Mouse (Mus musculus): ENCODE data around the gene Kdr. TPM values are rescaled to one million over a fixed set of nuclear protein-coding genes. Genes with fewer than 3 reads are reported as not detected.

Kdr gene
- polyA plus RNA-seq, 1 experiment from 2014 or later: 69.4 TPM

GRCm38 (mm10) chr5:75969887-75970286, 8.4 kb downstream of the Kdr start:
- ATAC-seq (ENCODE audit: low read depth): no peak
- WGBS: 33% methylated on average over 3 of the region's 3 CpGs
- Histone ChIP-seq H3K4me2 (ENCODE audit: low read depth, low read length) (no peak overlapping the region), H3K27me3 (ENCODE audit: control insufficient read depth, insufficient read depth, low read depth, low read length) (no peaks in the 10 kb centered on the region), H3K9ac (ENCODE audit: low read length) (no peak overlapping the region), H3K27ac (ENCODE audit: low read length) (no peak overlapping the region), H3K36me3 (ENCODE audit: control insufficient read depth, insufficient read depth, low read length) (0 out of 2 replicates have a peak, but pooled peaks cover 3% of the 10 kb centered on the region), H3K4me1 (replicated peaks; ENCODE audit: control insufficient read depth, insufficient read depth, low read length) (no peaks in the 10 kb centered on the region), H3K4me3 (ENCODE audit: low read length) (no peak overlapping the region), H3K9me3 (ENCODE audit: control insufficient read depth, low read length) (no peaks in the 10 kb centered on the region)

DNA sequence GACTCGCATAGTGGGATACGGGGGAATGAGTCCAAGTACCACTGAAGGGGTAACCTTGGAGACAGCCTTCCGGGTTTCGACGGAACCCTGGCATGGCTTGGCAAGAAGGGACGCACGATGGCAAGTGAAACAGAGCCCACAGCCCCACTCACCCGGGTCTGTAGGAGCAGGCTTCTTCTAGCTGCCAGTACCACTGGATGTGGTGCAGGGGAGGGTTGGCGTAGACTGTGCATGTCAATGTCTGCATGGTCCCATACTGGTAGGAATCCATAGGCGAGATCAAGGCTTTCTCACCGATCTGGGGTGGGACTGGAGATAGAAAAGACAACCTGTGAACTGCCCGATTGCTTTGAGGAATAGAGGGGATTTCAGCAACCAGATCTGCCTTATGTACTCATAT, 15.7 kb downstream of the Kdr start:
- no peak overlapping the region for H3K4me3 ChIP-seq (ENCODE audit: low read length)
- no peak overlapping the region for H3K9ac ChIP-seq (ENCODE audit: low read length)
- H3K9me3 ChIP-seq (ENCODE audit: control insufficient read depth, low read length): no peaks in the 10 kb centered on the region
- ATAC-seq (ENCODE audit: low read depth): no peak
- H3K4me2 ChIP-seq (ENCODE audit: low read depth, low read length): no peak overlapping the region
- 82% methylated on average over 12 of the region's 12 CpGs for WGBS
- H3K4me1 ChIP-seq (replicated peaks; ENCODE audit: control insufficient read depth, insufficient read depth, low read length): no peaks in the 10 kb centered on the region
- 0 out of 2 replicates have a peak, but pooled peaks cover 3% of the 10 kb centered on the region for H3K36me3 ChIP-seq (ENCODE audit: control insufficient read depth, insufficient read depth, low read length)
- H3K27ac ChIP-seq (ENCODE audit: low read length): no peak overlapping the region
- no peaks in the 10 kb centered on the region for H3K27me3 ChIP-seq (ENCODE audit: control insufficient read depth, insufficient read depth, low read depth, low read length)

DNA sequence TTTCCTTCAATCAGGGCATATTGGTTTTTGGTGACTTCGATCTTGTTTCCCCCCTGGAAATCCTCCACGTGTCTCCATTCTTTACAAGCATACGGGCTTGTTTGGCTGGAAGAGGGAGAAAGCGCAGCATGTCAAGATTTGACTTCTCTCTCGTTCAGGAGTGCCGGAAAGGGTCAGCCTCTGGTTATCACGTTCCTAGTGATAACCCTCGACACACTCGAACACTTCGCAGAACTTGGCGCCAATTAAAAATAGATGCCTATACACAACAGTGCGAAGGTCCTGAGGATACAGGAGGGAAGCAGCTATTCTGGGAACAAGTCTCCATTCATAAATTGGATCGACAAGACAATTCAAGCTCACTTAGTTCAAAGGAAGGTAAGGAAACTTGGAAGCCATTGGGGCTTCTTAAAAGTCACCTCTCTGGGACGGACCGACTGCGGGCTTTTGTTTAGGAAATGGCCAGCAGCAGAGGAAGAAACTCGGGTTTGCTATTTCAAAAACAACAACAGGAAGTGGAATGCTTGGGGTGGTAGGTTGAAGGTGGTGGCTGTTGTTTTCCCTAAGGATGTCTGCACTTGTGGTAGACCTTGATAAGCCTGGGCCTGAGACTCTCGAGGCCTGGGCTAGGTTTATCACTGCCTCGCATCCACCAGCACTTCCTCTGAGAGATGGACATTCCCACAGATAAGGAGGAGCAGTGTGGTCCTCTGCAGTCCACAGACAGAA, 16.4 kb downstream of the Kdr start:
- H3K27ac ChIP-seq (ENCODE audit: low read length): no peak overlapping the region
- no peak overlapping the region for H3K4me2 ChIP-seq (ENCODE audit: low read depth, low read length)
- H3K27me3 ChIP-seq (ENCODE audit: control insufficient read depth, insufficient read depth, low read depth, low read length): no peaks in the 10 kb centered on the region
- ATAC-seq (ENCODE audit: low read depth): no peak; the same call in 1 of the 2 replicates
- no peak overlapping the region for H3K9ac ChIP-seq (ENCODE audit: low read length)
- no peaks in the 10 kb centered on the region for H3K9me3 ChIP-seq (ENCODE audit: control insufficient read depth, low read length)
- no peaks in the 10 kb centered on the region for H3K4me1 ChIP-seq (replicated peaks; ENCODE audit: control insufficient read depth, insufficient read depth, low read length)
- no peak overlapping the region for H3K4me3 ChIP-seq (ENCODE audit: low read length)
- 0 out of 2 replicates have a peak, but pooled peaks cover 2% of the 10 kb centered on the region for H3K36me3 ChIP-seq (ENCODE audit: control insufficient read depth, insufficient read depth, low read length)
- WGBS: 57% methylated on average over 19 of the region's 19 CpGs

GRCm38 (mm10) chr5:75959809-75960208, 18.4 kb downstream of the Kdr start:
- 65% methylated on average over 3 of the region's 3 CpGs for WGBS
- no peak overlapping the region for H3K27ac ChIP-seq (ENCODE audit: low read length)
- no peak overlapping the region for H3K4me3 ChIP-seq (ENCODE audit: low read length)
- H3K4me1 ChIP-seq (replicated peaks; ENCODE audit: control insufficient read depth, insufficient read depth, low read length): no peaks in the 10 kb centered on the region
- no peaks in the 10 kb centered on the region for H3K36me3 ChIP-seq (ENCODE audit: control insufficient read depth, insufficient read depth, low read length)
- no peak overlapping the region for H3K4me2 ChIP-seq (ENCODE audit: low read depth, low read length)
- no peaks in the 10 kb centered on the region for H3K9me3 ChIP-seq (ENCODE audit: control insufficient read depth, low read length)
- no peak for ATAC-seq (ENCODE audit: low read depth)
- no peaks in the 10 kb centered on the region for H3K27me3 ChIP-seq (ENCODE audit: control insufficient read depth, insufficient read depth, low read depth, low read length)
- no peak overlapping the region for H3K9ac ChIP-seq (ENCODE audit: low read length)

- no peaks in the 10 kb centered on the region for H3K9me3 ChIP-seq (ENCODE audit: control insufficient read depth, low read length)
- no peaks in the 10 kb centered on the region for H3K27me3 ChIP-seq (ENCODE audit: control insufficient read depth, insufficient read depth, low read depth, low read length)
- H3K4me2 ChIP-seq (ENCODE audit: low read depth, low read length): no peak overlapping the region
- no peak overlapping the region for H3K4me3 ChIP-seq (ENCODE audit: low read length)
- no peak overlapping the region for H3K27ac ChIP-seq (ENCODE audit: low read length)
- H3K36me3 ChIP-seq (ENCODE audit: control insufficient read depth, insufficient read depth, low read length): no peaks in the 10 kb centered on the region
- ATAC-seq (ENCODE audit: low read depth): no peak
- H3K4me1 ChIP-seq (replicated peaks; ENCODE audit: control insufficient read depth, insufficient read depth, low read length): no peaks in the 10 kb centered on the region
- H3K9ac ChIP-seq (ENCODE audit: low read length): no peak overlapping the region
- WGBS: 75% methylated on average over 3 of the region's 3 CpGs
Observed at GRCm38 (mm10) chr5:75956526-75956925, 21.7 kb downstream of the Kdr start.

GRCm38 (mm10) chr5:75955876-75956275, 22.4 kb downstream of the Kdr start:
- H3K4me2 ChIP-seq (ENCODE audit: low read depth, low read length): no peak overlapping the region
- H3K9me3 ChIP-seq (ENCODE audit: control insufficient read depth, low read length): no peaks in the 10 kb centered on the region
- H3K27ac ChIP-seq (ENCODE audit: low read length): no peak overlapping the region
- no peaks in the 10 kb centered on the region for H3K27me3 ChIP-seq (ENCODE audit: control insufficient read depth, insufficient read depth, low read depth, low read length)
- ATAC-seq (ENCODE audit: low read depth): no peak
- no peak overlapping the region for H3K4me3 ChIP-seq (ENCODE audit: low read length)
- H3K4me1 ChIP-seq (replicated peaks; ENCODE audit: control insufficient read depth, insufficient read depth, low read length): no peaks in the 10 kb centered on the region
- WGBS: 79% methylated on average over 9 of the region's 9 CpGs
- no peaks in the 10 kb centered on the region for H3K36me3 ChIP-seq (ENCODE audit: control insufficient read depth, insufficient read depth, low read length)
- no peak overlapping the region for H3K9ac ChIP-seq (ENCODE audit: low read length)

- H3K4me1 ChIP-seq (replicated peaks; ENCODE audit: control insufficient read depth, insufficient read depth, low read length): no peaks in the 10 kb centered on the region
- 69% methylated on average over 2 of the region's 3 CpGs for WGBS
- no peak for ATAC-seq (ENCODE audit: low read depth)
Observed at GRCm38 (mm10) chr5:75954778-75955330, 23.4 kb downstream of the Kdr start.

GRCm38 (mm10) chr5:75954218-75954617, 24.0 kb downstream of the Kdr start:
- Histone ChIP-seq H3K4me1 (replicated peaks; ENCODE audit: control insufficient read depth, insufficient read depth, low read length) (no peaks in the 10 kb centered on the region), H3K4me3 (ENCODE audit: low read length) (no peak overlapping the region), H3K27ac (ENCODE audit: low read length) (no peak overlapping the region), H3K4me2 (ENCODE audit: low read depth, low read length) (no peak overlapping the region), H3K27me3 (ENCODE audit: control insufficient read depth, insufficient read depth, low read depth, low read length) (no peaks in the 10 kb centered on the region), H3K9me3 (ENCODE audit: control insufficient read depth, low read length) (no peaks in the 10 kb centered on the region), H3K9ac (ENCODE audit: low read length) (no peak overlapping the region), H3K36me3 (ENCODE audit: control insufficient read depth, insufficient read depth, low read length) (no peaks in the 10 kb centered on the region)
- ATAC-seq (ENCODE audit: low read depth): no peak
- WGBS: 64% methylated on average over 3 of the region's 3 CpGs

More at GRCm38 (mm10) chr5:75954778-75955330, 23.4 kb downstream of the Kdr start:
- Histone ChIP-seq H3K4me3 (ENCODE audit: low read length) (no peak overlapping the region), H3K4me2 (ENCODE audit: low read depth, low read length) (no peak overlapping the region), H3K9ac (ENCODE audit: low read length) (no peak overlapping the region), H3K9me3 (ENCODE audit: control insufficient read depth, low read length) (no peaks in the 10 kb centered on the region), H3K27ac (ENCODE audit: low read length) (no peak overlapping the region), H3K36me3 (ENCODE audit: control insufficient read depth, insufficient read depth, low read length) (no peaks in the 10 kb centered on the region), H3K27me3 (ENCODE audit: control insufficient read depth, insufficient read depth, low read depth, low read length) (no peaks in the 10 kb centered on the region)

GRCm38 (mm10) chr5:75952131-75952795, 26.0 kb downstream of the Kdr start:
- no peak overlapping the region for H3K9ac ChIP-seq (ENCODE audit: low read length)
- 84% methylated on average over 8 of the region's 8 CpGs for WGBS
- no peaks in the 10 kb centered on the region for H3K27me3 ChIP-seq (ENCODE audit: control insufficient read depth, insufficient read depth, low read depth, low read length)
- H3K9me3 ChIP-seq (ENCODE audit: control insufficient read depth, low read length): no peaks in the 10 kb centered on the region
- H3K4me2 ChIP-seq (ENCODE audit: low read depth, low read length): no peak overlapping the region
- no peak overlapping the region for H3K27ac ChIP-seq (ENCODE audit: low read length)
- H3K36me3 ChIP-seq (ENCODE audit: control insufficient read depth, insufficient read depth, low read length): no peaks in the 10 kb centered on the region
- no peak for ATAC-seq (ENCODE audit: low read depth)
- no peak overlapping the region for H3K4me3 ChIP-seq (ENCODE audit: low read length)
- no peaks in the 10 kb centered on the region for H3K4me1 ChIP-seq (replicated peaks; ENCODE audit: control insufficient read depth, insufficient read depth, low read length)

Data from lung, embryonic 16.5 days (tissue).